Mouse (Mus musculus): ENCODE data around the gene Ncaph2. TPM values are rescaled to one million over a fixed set of nuclear protein-coding genes. Genes with fewer than 3 reads are reported as not detected.

Ncaph2 gene
- 171 and 177 TPM in 2 replicates for polyA plus RNA-seq (2016; fragmentation: Nextera tagmentation; extraction: Ambion mirVana)

- H3K27me3 ChIP-seq, result no peaks in the 10 kb centered on the region
- peak within 1 kb of the TSS; percentile 82 for H3K9ac ChIP-seq
- no peaks in the 10 kb centered on the region for H3K9me3 ChIP-seq
- ATAC-seq (ENCODE audit: insufficient number of reproducible peaks, insufficient read depth, low FRiP score, low TSS enrichment), result peak; percentile 73
- H3K4me1 ChIP-seq, result peaks cover 33% of the 10 kb centered on the region
- H3K36me3 ChIP-seq, result peaks cover 38% of the 10 kb centered on the region
- peak within 1 kb of the TSS; percentile 70 for H3K4me2 ChIP-seq (replicated peaks)
- peak within 1 kb of the TSS; percentile 92 for H3K27ac ChIP-seq
- peak within 1 kb of the TSS; percentile 72 for H3K4me3 ChIP-seq
- under 1% methylated on average over 64 of the region's 64 CpGs for WGBS
Measured at GRCm38 (mm10) chr15:89355241-89356187, at the start of gene Ncaph2, which contains the start of gene Lmf2. Ncaph2 (plus strand) TSS chr15:89355719. Lmf2 (minus strand) TSS chr15:89355659.

GRCm38 (mm10) chr15:89305966-89306365, 49.6 kb upstream of the Ncaph2 start:
- 0 out of 2 replicates have a peak, but pooled peaks cover 3% of the 10 kb centered on the region for H3K4me1 ChIP-seq
- H3K27me3 ChIP-seq, result no peaks in the 10 kb centered on the region
- 61% methylated on average over 1 of the region's 1 CpGs for WGBS
- no peaks in the 10 kb centered on the region for H3K9me3 ChIP-seq
- no peak overlapping the region for H3K4me3 ChIP-seq
- H3K36me3 ChIP-seq, result peaks cover 68% of the 10 kb centered on the region
- no peak overlapping the region for H3K9ac ChIP-seq
- H3K4me2 ChIP-seq (replicated peaks), result no peak overlapping the region
- no peak for ATAC-seq (ENCODE audit: insufficient number of reproducible peaks, insufficient read depth, low FRiP score, low TSS enrichment)
- H3K27ac ChIP-seq, result no peak overlapping the region

- H3K9me3 ChIP-seq, result no peaks in the 10 kb centered on the region
- H3K27me3 ChIP-seq, result no peaks in the 10 kb centered on the region
- H3K27ac ChIP-seq, result no peak overlapping the region
- H3K9ac ChIP-seq, result no peak overlapping the region
- no peak overlapping the region for H3K4me2 ChIP-seq (replicated peaks)
- 91% methylated on average over 13 of the region's 13 CpGs for WGBS
- peaks cover 53% of the 10 kb centered on the region for H3K36me3 ChIP-seq
- ATAC-seq (ENCODE audit: insufficient number of reproducible peaks, insufficient read depth, low FRiP score, low TSS enrichment), result no peak
- 0 out of 2 replicates have a peak, but pooled peaks cover 3% of the 10 kb centered on the region for H3K4me1 ChIP-seq
- no peak overlapping the region for H3K4me3 ChIP-seq
Measured at GRCm38 (mm10) chr15:89307461-89307860, 48.1 kb upstream of the Ncaph2 start.

- H3K36me3 ChIP-seq, result peaks cover 42% of the 10 kb centered on the region
- H3K4me3 ChIP-seq, result no peak overlapping the region
- no peak for ATAC-seq (ENCODE audit: insufficient number of reproducible peaks, insufficient read depth, low FRiP score, low TSS enrichment)
- H3K9me3 ChIP-seq, result no peaks in the 10 kb centered on the region
- 76% methylated on average over 7 of the region's 7 CpGs for WGBS
- no peak overlapping the region for H3K27ac ChIP-seq
- no peak overlapping the region for H3K9ac ChIP-seq
- H3K27me3 ChIP-seq, result no peaks in the 10 kb centered on the region
- H3K4me1 ChIP-seq, result peaks cover 11% of the 10 kb centered on the region
- H3K4me2 ChIP-seq (replicated peaks), result no peak overlapping the region
Measured at GRCm38 (mm10) chr15:89308406-89309139, 46.9 kb upstream of the Ncaph2 start.

- 75% methylated on average over 6 of the region's 6 CpGs for WGBS
- no peak for ATAC-seq (ENCODE audit: insufficient number of reproducible peaks, insufficient read depth, low FRiP score, low TSS enrichment)
- Histone ChIP-seq H3K9ac (no peak overlapping the region), H3K4me1 (peaks cover 19% of the 10 kb centered on the region), H3K4me3 (no peak overlapping the region), H3K4me2 (replicated peaks) (no peak overlapping the region), H3K9me3 (no peaks in the 10 kb centered on the region), H3K36me3 (peaks cover 28% of the 10 kb centered on the region), H3K27me3 (no peaks in the 10 kb centered on the region), H3K27ac (no peak overlapping the region)
Measured at GRCm38 (mm10) chr15:89309962-89310498, 45.5 kb upstream of the Ncaph2 start.

- Histone ChIP-seq H3K4me1 (peaks cover 19% of the 10 kb centered on the region), H3K4me2 (replicated peaks) (peak overlapping the region; percentile 72), H3K4me3 (peak overlapping the region; percentile 97; the same call in 1 of the 2 replicates), H3K36me3 (no peaks in the 10 kb centered on the region), H3K27me3 (no peaks in the 10 kb centered on the region), H3K27ac (no peak overlapping the region), H3K9ac (no peak overlapping the region), H3K9me3 (no peaks in the 10 kb centered on the region)
- no peak for ATAC-seq (ENCODE audit: insufficient number of reproducible peaks, insufficient read depth, low FRiP score, low TSS enrichment)
- 69% methylated on average over 4 of the region's 4 CpGs for WGBS
Measured at GRCm38 (mm10) chr15:89313359-89313758, 42.2 kb upstream of the Ncaph2 start.

GRCm38 (mm10) chr15:89314107-89314506, 41.4 kb upstream of the Ncaph2 start:
- Histone ChIP-seq H3K36me3 (no peaks in the 10 kb centered on the region), H3K4me1 (peaks cover 19% of the 10 kb centered on the region), H3K9ac (peak overlapping the region; percentile 90), H3K4me2 (replicated peaks) (peak overlapping the region; percentile 72), H3K27me3 (no peaks in the 10 kb centered on the region), H3K4me3 (peak overlapping the region; percentile 97), H3K27ac (no peak overlapping the region), H3K9me3 (no peaks in the 10 kb centered on the region)
- WGBS, result 33% methylated on average over 3 of the region's 3 CpGs
- ATAC-seq (ENCODE audit: insufficient number of reproducible peaks, insufficient read depth, low FRiP score, low TSS enrichment), result no peak

GRCm38 (mm10) chr15:89314511-89315189, 40.9 kb upstream of the Ncaph2 start:
- Histone ChIP-seq H3K4me1 (peaks cover 19% of the 10 kb centered on the region), H3K36me3 (no peaks in the 10 kb centered on the region), H3K27ac (no peak overlapping the region), H3K4me2 (replicated peaks) (peak overlapping the region; percentile 72), H3K4me3 (peak overlapping the region; percentile 97), H3K27me3 (no peaks in the 10 kb centered on the region), H3K9me3 (no peaks in the 10 kb centered on the region), H3K9ac (peak overlapping the region; percentile 90)
- ATAC-seq (ENCODE audit: insufficient number of reproducible peaks, insufficient read depth, low FRiP score, low TSS enrichment), result peak; percentile 10; the same call in 1 of the 2 replicates
- under 1% methylated on average over 58 of the region's 58 CpGs for WGBS

GRCm38 (mm10) chr15:89315190-89315731, 40.3 kb upstream of the Ncaph2 start, which contains the start of gene Sbf1:
Sbf1 (minus strand) TSS chr15:89315311.
- H3K27ac ChIP-seq, result no peak within 1 kb of the TSS
- H3K4me2 ChIP-seq (replicated peaks), result peak within 1 kb of the TSS; percentile 72

GRCm38 (mm10) chr15:89316146-89316545, 39.4 kb upstream of the Ncaph2 start:
- Histone ChIP-seq H3K36me3 (no peaks in the 10 kb centered on the region), H3K4me3 (no peak overlapping the region), H3K9ac (no peak overlapping the region), H3K27ac (no peak overlapping the region), H3K4me1 (peaks cover 16% of the 10 kb centered on the region), H3K4me2 (replicated peaks) (no peak overlapping the region), H3K9me3 (no peaks in the 10 kb centered on the region), H3K27me3 (no peaks in the 10 kb centered on the region)
- no peak for ATAC-seq (ENCODE audit: insufficient number of reproducible peaks, insufficient read depth, low FRiP score, low TSS enrichment)
- 62% methylated on average over 11 of the region's 11 CpGs for WGBS

More at GRCm38 (mm10) chr15:89315190-89315731, 40.3 kb upstream of the Ncaph2 start, which contains the start of gene Sbf1:
- Histone ChIP-seq H3K4me1 (peaks cover 19% of the 10 kb centered on the region), H3K4me3 (peak within 1 kb of the TSS; percentile 97), H3K9ac (peak within 1 kb of the TSS; percentile 90), H3K27me3 (no peaks in the 10 kb centered on the region), H3K9me3 (no peaks in the 10 kb centered on the region), H3K36me3 (no peaks in the 10 kb centered on the region)
- under 1% methylated on average over 37 of the region's 37 CpGs for WGBS
- ATAC-seq (ENCODE audit: insufficient number of reproducible peaks, insufficient read depth, low FRiP score, low TSS enrichment), result peak; percentile 99

Data from embryonic facial prominence, embryonic 12.5 days (tissue).